Mouse (Mus musculus): ENCODE data around the gene Pdhb.

- no peak for TF ChIP-seq CTCF (IDR thresholded peaks at IDR 0.05; ENCODE audit: extremely low read depth, insufficient read length, insufficient replicate concordance, low read depth, low read length)
- no peak for TF ChIP-seq POLR2A (IDR thresholded peaks at IDR 0.05; ENCODE audit: low read depth, low read length)
Observed at GRCm38 (mm10) chr14:8164463-8164862, 8.4 kb downstream of the Pdhb start.
